Mouse (Mus musculus): ENCODE measurements at regions not wholly inside any gene's neighbourhood (a gene's known extent, or its start where the extent isn't known, plus 50 kb on each side); places are given as distances from the start of the nearest gene placed in this dataset.

GRCm38 (mm10) chr3:143007047-143007446, 125.2 kb upstream of the Pkn2 start:
- no peak for TF ChIP-seq CTCF (conservative IDR thresholded peaks at IDR 0.05; ENCODE audit: low read length)
- no peak for TF ChIP-seq NANOG (IDR thresholded peaks at IDR 0.05; ENCODE audit: borderline replicate concordance, low read length)
- no peak for TF ChIP-seq POU5F1 (IDR thresholded peaks at IDR 0.05; ENCODE audit: borderline replicate concordance, low read length)
